In genomic region chr3:96335591-96335990, GRCm38 (mm10) we compare ENCODE assay signal across 29 mouse cellular contexts. TPM values are rescaled to one million over a fixed set of nuclear protein-coding genes. Genes with fewer than 3 reads are reported as not detected.
DNase-seq lines count a peak whose midpoint lies in the region; ATAC-seq and TF ChIP-seq lines count a peak whose summit lies in the region.
"Had no signal": no experiment of that assay in that cellular context is flagged by ENCODE, and none has a peak within 500 bp of the region (broad histone marks: within the 10 kb centered on the region; RNA-seq: fewer than 3 reads in every experiment).

No protein-coding gene starts in this region.

- no peaks in the 10 kb centered on the region for H3K36me3 ChIP-seq in forebrain, postnatal 0 days (ENCODE audit: insufficient read depth)
- H3K36me3 ChIP-seq in forebrain, embryonic 14.5 days (ENCODE audit: control insufficient read depth, insufficient read depth, low read length), result no peaks in the 10 kb centered on the region
- no peaks in the 10 kb centered on the region for H3K36me3 ChIP-seq in lung, postnatal 0 days (ENCODE audit: insufficient read depth, low read length)
- peaks cover 0 to 33% of the 10 kb centered on the region in 2 experiments; a peak in 2 of 4 replicates for H3K36me3 ChIP-seq in MEL (ENCODE audit: control insufficient read depth in 1 of 2, insufficient read depth in 2 of 2, low read length in 2 of 2)
- no peaks in the 10 kb centered on the region for H3K36me3 ChIP-seq in embryonic facial prominence, embryonic 10.5 days (replicated peaks)
- H3K36me3 ChIP-seq: embryonic facial prominence, embryonic 12.5 days; heart, embryonic 10.5 days; heart, embryonic 15.5 days; limb, embryonic 15.5 days; liver, embryonic 15.5 days; neural tube, embryonic 12.5 days had no signal

- H3K27me3 ChIP-seq in forebrain, postnatal 0 days (ENCODE audit: insufficient read depth, low read length), result peaks cover 84% of the 10 kb centered on the region
- H3K27me3 ChIP-seq in forebrain, embryonic 14.5 days (replicated peaks; ENCODE audit: control insufficient read depth, insufficient read depth, low read length), result peaks cover 80% of the 10 kb centered on the region
- peaks cover 79% of the 10 kb centered on the region for H3K27me3 ChIP-seq in lung, postnatal 0 days (replicated peaks; ENCODE audit: insufficient read depth, low read length)
- H3K27me3 ChIP-seq in MEL (ENCODE audit: control insufficient read depth in 1 of 2, insufficient read depth in 2 of 2, low read length in 2 of 2), result no peaks in the 10 kb centered on the region
- H3K27me3 ChIP-seq in embryonic facial prominence, embryonic 10.5 days (replicated peaks; ENCODE audit: low read depth, poor library complexity, severe bottlenecking), result peaks cover 91% of the 10 kb centered on the region

- DNase-seq in forebrain, postnatal 0 days, result peak; percentile 2
- DNase-seq in forebrain, embryonic 14.5 days (ENCODE audit: low spot score), result no peak
- peak; percentile 2 for DNase-seq in lung, postnatal 0 days (ENCODE audit: low spot score)
- DNase-seq in lung, adult 2 months, result no peak
- peak; percentile 76 for DNase-seq in MEL (ENCODE audit: low read depth, low spot score)
- DNase-seq in embryonic facial prominence, embryonic 10.5 days (ENCODE audit: low spot score), result peak; percentile 8
- no peak for DNase-seq in adrenal gland, adult 2 months
- DNase-seq: adrenal gland, adult 8-10 months; cerebellum, adult 2 months; gastrocnemius, postnatal 14 days; heart, postnatal 36 days; kidney, adult 8-10 months; kidney, postnatal 4 days; lung, postnatal 4 days; midbrain, embryonic 14.5 days; right cerebral cortex, postnatal 4 days; thymus, adult 18-20 months; thymus, postnatal 4 days had no signal

- no peak overlapping the region for H3K4me2 ChIP-seq in forebrain, postnatal 0 days (ENCODE audit: low read depth)
- H3K4me2 ChIP-seq in forebrain, embryonic 14.5 days (ENCODE audit: low read length), result no peak overlapping the region
- no peak overlapping the region for H3K4me2 ChIP-seq in lung, postnatal 0 days (replicated peaks; ENCODE audit: low read depth, low read length)
- H3K4me2 ChIP-seq: embryonic facial prominence, embryonic 12.5 days; heart, embryonic 15.5 days; hindbrain, embryonic 14.5 days; limb, embryonic 15.5 days; liver, embryonic 15.5 days; neural tube, embryonic 12.5 days had no signal

- TF ChIP-seq EP300 in lung, postnatal 0 days (IDR thresholded peaks at IDR 0.05), result no peak
- no peak for TF ChIP-seq EP300 in MEL (IDR thresholded peaks at IDR 0.05; ENCODE audit: low read depth in 1 of 2, low read length in 2 of 2)

- no peak overlapping the region for H3K27ac ChIP-seq in forebrain, postnatal 0 days (ENCODE audit: low read depth, low read length)
- no peak overlapping the region for H3K27ac ChIP-seq in forebrain, embryonic 14.5 days (ENCODE audit: low read depth, low read length)
- no peak overlapping the region for H3K27ac ChIP-seq in lung, postnatal 0 days (ENCODE audit: low read length)
- H3K27ac ChIP-seq in MEL (ENCODE audit: control insufficient read depth, low read depth, low read length), result no peak overlapping the region
- H3K27ac ChIP-seq in embryonic facial prominence, embryonic 10.5 days (replicated peaks), result no peak overlapping the region
- H3K27ac ChIP-seq: embryonic facial prominence, embryonic 12.5 days; heart, embryonic 10.5 days; heart, embryonic 15.5 days; hindbrain, embryonic 14.5 days; kidney, postnatal 0 days; limb, embryonic 15.5 days; liver, embryonic 15.5 days; neural tube, embryonic 12.5 days; stomach, postnatal 0 days had no signal

- H3K9me3 ChIP-seq in forebrain, postnatal 0 days (ENCODE audit: low read length), result no peaks in the 10 kb centered on the region
- H3K9me3 ChIP-seq in forebrain, embryonic 14.5 days (replicated peaks; ENCODE audit: control insufficient read depth, low read length), result no peaks in the 10 kb centered on the region
- no peaks in the 10 kb centered on the region for H3K9me3 ChIP-seq in lung, postnatal 0 days (ENCODE audit: low read length)
- no peaks in the 10 kb centered on the region for H3K9me3 ChIP-seq in MEL (replicated peaks; ENCODE audit: insufficient read depth, low read length)
- H3K9me3 ChIP-seq in embryonic facial prominence, embryonic 10.5 days, result no peaks in the 10 kb centered on the region
- H3K9me3 ChIP-seq: embryonic facial prominence, embryonic 12.5 days; heart, embryonic 10.5 days; heart, embryonic 15.5 days; limb, embryonic 15.5 days; liver, embryonic 15.5 days; neural tube, embryonic 12.5 days had no signal

- no peak for ATAC-seq in forebrain, postnatal 0 days
- no peak for ATAC-seq in forebrain, embryonic 14.5 days
- ATAC-seq in lung, postnatal 0 days, result no peak
- ATAC-seq: activated CD4-positive, CD25-positive, alpha-beta regulatory T cell, adult 4 months had no signal

- no peak for TF ChIP-seq RAD21 in MEL (IDR thresholded peaks at IDR 0.05; ENCODE audit: low read depth, low read length)

- no peaks in the 10 kb centered on the region; the same call in 1 of the 2 replicates for H3K79me2 ChIP-seq in MEL (ENCODE audit: control insufficient read depth, insufficient read depth, low read length, poor library complexity)

- TF ChIP-seq CTCF in forebrain, postnatal 0 days (IDR thresholded peaks at IDR 0.05; ENCODE audit: low read depth), result no peak
- TF ChIP-seq CTCF in lung, postnatal 0 days (IDR thresholded peaks at IDR 0.05), result no peak
- no peak for TF ChIP-seq CTCF in lung, adult 2 months (IDR thresholded peaks at IDR 0.05; ENCODE audit: insufficient read depth, low read length)
- TF ChIP-seq CTCF in MEL (IDR thresholded peaks at IDR 0.05 in 2 of 3, conservative IDR thresholded peaks at IDR 0.05 in 1 of 3; ENCODE audit: control insufficient read depth in 1 of 3, insufficient read depth in 1 of 3, low read depth in 2 of 3, low read length in 3 of 3, poor library complexity in 1 of 3, severe bottlenecking in 1 of 3), result no peak

- no peak overlapping the region for H3K4me3 ChIP-seq in forebrain, postnatal 0 days (ENCODE audit: low read depth, low read length)
- no peak overlapping the region for H3K4me3 ChIP-seq in forebrain, embryonic 14.5 days (ENCODE audit: low read depth, low read length)
- H3K4me3 ChIP-seq in lung, postnatal 0 days (ENCODE audit: low read depth, low read length), result no peak overlapping the region
- H3K4me3 ChIP-seq in lung, adult 2 months (replicated peaks; ENCODE audit: extremely low read depth, low read depth, low read length), result no peak overlapping the region
- peak overlapping the region; percentile 40 to 70; a peak in 3 of 4 replicates for H3K4me3 ChIP-seq in MEL (ENCODE audit: control insufficient read depth in 1 of 2, insufficient read depth in 1 of 2, low read depth in 2 of 2, low read length in 2 of 2)
- H3K4me3 ChIP-seq in embryonic facial prominence, embryonic 10.5 days, result no peak overlapping the region
- H3K4me3 ChIP-seq: embryonic facial prominence, embryonic 12.5 days; heart, embryonic 10.5 days; heart, embryonic 15.5 days; limb, embryonic 15.5 days; liver, embryonic 15.5 days; megakaryocyte, embryonic 14.5 days; neural tube, embryonic 12.5 days had no signal

- no peaks in the 10 kb centered on the region for H3K4me1 ChIP-seq in forebrain, postnatal 0 days (ENCODE audit: insufficient read depth)
- H3K4me1 ChIP-seq in forebrain, embryonic 14.5 days (ENCODE audit: control insufficient read depth, insufficient read depth, low read length), result no peaks in the 10 kb centered on the region
- H3K4me1 ChIP-seq in lung, postnatal 0 days (ENCODE audit: insufficient read depth, low read depth, low read length), result 0 out of 2 replicates have a peak, but pooled peaks cover 3% of the 10 kb centered on the region
- H3K4me1 ChIP-seq in lung, adult 2 months (ENCODE audit: control insufficient read depth, insufficient read depth, low read length), result peaks cover 5% of the 10 kb centered on the region
- H3K4me1 ChIP-seq in MEL (ENCODE audit: control insufficient read depth in 1 of 2, insufficient read depth in 2 of 2, low read length in 2 of 2), result peaks cover 9 to 35% of the 10 kb centered on the region in 2 experiments
- peaks cover 27% of the 10 kb centered on the region for H3K4me1 ChIP-seq in embryonic facial prominence, embryonic 10.5 days
- H3K4me1 ChIP-seq: embryonic facial prominence, embryonic 12.5 days had no signal

- no peak for TF ChIP-seq POLR2A in lung, adult 2 months (IDR thresholded peaks at IDR 0.05; ENCODE audit: borderline replicate concordance, extremely low read depth, low read depth, low read length)
- no peak for TF ChIP-seq POLR2A in MEL (IDR thresholded peaks at IDR 0.05; ENCODE audit: control insufficient read depth in 1 of 2, insufficient read depth in 1 of 2, low read depth in 1 of 2, low read length in 2 of 2, poor library complexity in 1 of 2)

- no peak overlapping the region for H3K9ac ChIP-seq in forebrain, postnatal 0 days
- H3K9ac ChIP-seq in forebrain, embryonic 14.5 days (ENCODE audit: low read length), result no peak overlapping the region
- H3K9ac ChIP-seq in lung, postnatal 0 days (replicated peaks; ENCODE audit: low read depth), result no peak overlapping the region
- no peak overlapping the region for H3K9ac ChIP-seq in MEL (ENCODE audit: control insufficient read depth, low read depth, low read length, poor library complexity, severe bottlenecking)
- H3K9ac ChIP-seq: embryonic facial prominence, embryonic 12.5 days; heart, embryonic 15.5 days; hindbrain, embryonic 14.5 days; limb, embryonic 15.5 days; liver, embryonic 15.5 days; neural tube, embryonic 12.5 days had no signal

- 28% methylated on average over 7 of the region's 7 CpGs for WGBS in forebrain, postnatal 0 days
- WGBS in forebrain, embryonic 14.5 days, result 22% methylated on average over 7 of the region's 7 CpGs
- 21% methylated on average over 7 of the region's 7 CpGs for WGBS in lung, postnatal 0 days
- WGBS in lung, adult 2 months, result 17% methylated on average over 7 of the region's 7 CpGs
- WGBS in embryonic facial prominence, embryonic 10.5 days, result 21% methylated on average over 7 of the region's 7 CpGs

TF ChIP-seq in MEL, 35 proteins besides CTCF, POLR2A, EP300 and RAD21:
- TF ChIP-seq TCF12 (IDR thresholded peaks at IDR 0.05; ENCODE audit: low read depth, low read length) (no peak), MYB (IDR thresholded peaks at IDR 0.05; ENCODE audit: low read depth, low read length) (no peak), E2F4 (IDR thresholded peaks at IDR 0.05; ENCODE audit: borderline replicate concordance, low read depth, low read length) (no peak)

RNA-seq across cellular contexts. Expression of gene Fcgr1, which starts 41.8 kb away (rescaled TPM):
- total RNA-seq in forebrain, postnatal 0 days (2014; rRNA removed), result 1.7 and 5.7 TPM in 2 replicates
- polyA plus RNA-seq in forebrain, postnatal 0 days (2015; fragmentation: Nextera tagmentation; extraction: Ambion mirVana), result 1.5 and 2.4 TPM in 2 replicates
- 1.5 and 1.6 TPM in 2 replicates for polyA plus RNA-seq in forebrain, embryonic 14.5 days (2014; fragmentation: Nextera tagmentation; extraction: Ambion mirVana)
- polyA plus RNA-seq in lung, postnatal 0 days (2015; fragmentation: Nextera tagmentation; extraction: Ambion mirVana), result 4.7 and 5.3 TPM in 2 replicates
- polyA plus RNA-seq in lung, adult 2 months (2012; rRNA removed), result 2.9 and 3.6 TPM in 2 replicates
- 3.4 and 4.7 TPM in 2 replicates for total RNA-seq in MEL (2012; rRNA removed)
- 1 to 10 TPM in 1 of 2 experiments, not detected in 1; 2.8 TPM for polyA plus RNA-seq in MEL (2012; ENCODE audit: insufficient read depth in 1 of 2, insufficient read length in 2 of 2, low read depth in 1 of 2, low replicate concordance in 2 of 2, missing spikeins in 1 of 2)
- 1.0 and 1.3 TPM in 2 replicates for polyA plus RNA-seq in embryonic facial prominence, embryonic 10.5 days (2016; fragmentation: Nextera tagmentation; extraction: Ambion mirVana)
- 1 to 10 TPM; 1.9 to 2.1 TPM for total RNA-seq in adrenal gland, adult 2 months (2021)
- polyA plus RNA-seq in adrenal gland, adult 2 months (2012; rRNA removed), result 2.2 and 2.3 TPM in 2 replicates
- polyA plus RNA-seq: activated CD4-positive, CD25-positive, alpha-beta regulatory T cell, adult 4 months had no signal

Comparison
In these comparisons a context has a peak if more than half of its experiments do, and no peak if none do; other contexts are left out.
1. DNase-seq: peak in forebrain, postnatal 0 days (single experiment), lung, postnatal 0 days (single experiment), MEL (single experiment) and embryonic facial prominence, embryonic 10.5 days (single experiment); none in forebrain, embryonic 14.5 days (single experiment), lung, adult 2 months (single experiment) and adrenal gland, adult 2 months (single experiment).
2. H3K4me3 ChIP-seq: peak in MEL (2 of 2); none in forebrain, postnatal 0 days (single experiment), forebrain, embryonic 14.5 days (single experiment), lung, postnatal 0 days (single experiment), lung, adult 2 months (single experiment) and embryonic facial prominence, embryonic 10.5 days (single experiment).